Mouse (Mus musculus): Measurements from ENCODE around the gene Dock4.

Dock4 gene

GRCm38 (mm10) chr12:40462693-40463235 lies 17.0 kb downstream of the Dock4 start:
- DNase-seq: peak in 1 of 2 experiments; percentile 38

GRCm38 (mm10) chr12:40463828-40464227 lies 18.1 kb downstream of the Dock4 start:
- DNase-seq: no peak

- peak; percentile 74 to 83 for DNase-seq
These were observed 18.5 kb downstream of the Dock4 start for GRCm38 (mm10) chr12:40464282-40464681.

- peak; percentile 51 to 63 for DNase-seq
These were observed 22.5 kb downstream of the Dock4 start for GRCm38 (mm10) chr12:40468235-40468634.

GRCm38 (mm10) chr12:40469009-40469408 lies 23.3 kb downstream of the Dock4 start:
- DNase-seq: no peak

- no peak for DNase-seq
These were observed 26.1 kb downstream of the Dock4 start for GRCm38 (mm10) chr12:40471649-40472399.

GRCm38 (mm10) chr12:40473709-40474108 lies 28.0 kb downstream of the Dock4 start:
- DNase-seq: no peak

GRCm38 (mm10) chr12:40477621-40478452 lies 32.1 kb downstream of the Dock4 start:
- peak; percentile 79 to 86 for DNase-seq

- no peak for DNase-seq
These were observed 38.5 kb downstream of the Dock4 start for GRCm38 (mm10) chr12:40484224-40484623.

GRCm38 (mm10) chr12:40485210-40485609 lies 39.5 kb downstream of the Dock4 start:
- DNase-seq: no peak

GRCm38 (mm10) chr12:40486047-40486837 lies 40.5 kb downstream of the Dock4 start:
- no peak for DNase-seq

GRCm38 (mm10) chr12:40496387-40496786 lies 50.6 kb downstream of the Dock4 start:
- no peak for DNase-seq

GRCm38 (mm10) chr12:40497806-40498205 lies 52.1 kb downstream of the Dock4 start:
- DNase-seq: no peak

GRCm38 (mm10) chr12:40498250-40498671 lies 52.5 kb downstream of the Dock4 start:
- DNase-seq: peak; percentile 69 to 75

GRCm38 (mm10) chr12:40498928-40499626 lies 53.3 kb downstream of the Dock4 start:
- DNase-seq: peak; percentile 97 to 98

- peak; percentile 75 to 78 for DNase-seq
These were observed 54.0 kb downstream of the Dock4 start for GRCm38 (mm10) chr12:40499627-40500329.

GRCm38 (mm10) chr12:40501141-40501540 lies 55.4 kb downstream of the Dock4 start:
- DNase-seq: no peak

GRCm38 (mm10) chr12:40503520-40503919 lies 57.8 kb downstream of the Dock4 start:
- DNase-seq: peak; percentile 45 to 47

- DNase-seq: no peak
These were observed 58.9 kb downstream of the Dock4 start for GRCm38 (mm10) chr12:40504687-40505086.

- DNase-seq: peak in 1 of 2 experiments; percentile 15
These were observed 62.2 kb downstream of the Dock4 start for GRCm38 (mm10) chr12:40507823-40508390.

- DNase-seq: peak in 1 of 2 experiments; percentile 24
These were observed 62.7 kb downstream of the Dock4 start for GRCm38 (mm10) chr12:40508416-40508815.

Measured in cerebellum, postnatal 10 days (tissue).